Mouse (Mus musculus): ENCODE data around the gene Svs3b.
"Not testable (repeated sequence)": the region's sequence is repeated elsewhere in the genome, so short reads cannot be mapped to it uniquely, and the experiment has no call there.

Svs3b gene

DNA sequence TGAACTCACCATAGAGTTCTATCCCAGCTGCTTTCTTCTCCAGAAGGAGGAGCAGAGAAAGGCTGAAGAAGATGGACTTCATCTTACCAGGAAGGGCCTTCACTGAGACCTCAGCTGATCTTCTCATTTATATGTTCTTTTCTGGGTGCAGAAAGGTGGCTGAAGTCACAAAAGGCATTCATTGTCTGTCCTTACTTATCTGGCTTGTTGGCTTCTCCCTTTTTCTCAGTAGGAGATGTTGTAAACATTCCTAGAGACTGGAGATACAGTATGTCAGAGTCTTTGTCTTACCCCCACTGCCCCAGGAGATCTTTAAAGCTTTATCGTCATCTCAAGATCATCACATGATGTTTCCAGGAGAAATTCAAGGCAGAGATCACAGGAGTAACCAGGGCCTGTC lies at the start of gene Svs3b:
TSS of gene Svs3b (minus strand) at position 101 of the 400 bp plus-strand sequence.
- DNase-seq (ENCODE audit: low read depth, low spot score), result not testable (repeated sequence)

DNA sequence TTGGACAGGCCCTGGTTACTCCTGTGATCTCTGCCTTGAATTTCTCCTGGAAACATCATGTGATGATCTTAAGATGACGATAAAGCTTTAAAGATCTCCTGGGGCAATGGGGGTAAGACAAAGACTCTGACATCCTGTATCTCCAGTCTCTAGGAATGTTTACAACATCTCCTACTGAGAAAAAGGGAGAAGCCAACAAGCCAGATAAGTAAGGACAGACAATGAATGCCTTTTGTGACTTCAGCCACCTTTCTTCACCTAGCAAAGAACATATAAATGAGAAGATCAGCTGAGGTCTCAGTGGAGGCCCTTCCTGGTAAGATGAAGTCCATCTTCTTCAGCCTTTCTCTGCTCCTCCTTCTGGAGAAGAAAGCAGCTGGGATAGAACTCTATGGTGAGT lies 32.5 kb upstream of the Svs3b start, which contains the start of gene Svs3a:
TSS of gene Svs3a (plus strand) at position 301 of the 400 bp plus-strand sequence.
- DNase-seq (ENCODE audit: low read depth, low spot score), result not testable (repeated sequence)

DNA sequence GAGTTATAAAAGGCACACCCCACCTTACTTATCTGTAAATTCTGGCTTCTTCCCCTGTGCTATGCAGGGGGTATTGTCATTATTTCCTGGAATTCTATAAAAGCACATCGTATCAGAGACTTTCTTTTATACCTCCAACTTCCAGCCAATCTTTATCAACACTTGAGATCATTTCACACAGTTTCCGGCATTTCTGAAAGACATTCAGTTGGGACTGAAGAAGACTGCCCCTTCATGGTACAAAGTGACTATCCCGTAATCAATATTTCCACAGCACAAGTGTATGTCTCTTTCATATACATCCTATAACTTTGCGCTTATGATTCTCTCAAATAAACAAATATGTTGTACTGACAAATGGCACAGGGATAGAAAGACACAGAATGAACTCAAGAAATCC lies 21.9 kb upstream of the Svs3b start, which contains the start of gene Svs4:
TSS of gene Svs4 (minus strand) at position 101 of the 400 bp plus-strand sequence.
- DNase-seq (ENCODE audit: low read depth, low spot score), result no peak

DNA sequence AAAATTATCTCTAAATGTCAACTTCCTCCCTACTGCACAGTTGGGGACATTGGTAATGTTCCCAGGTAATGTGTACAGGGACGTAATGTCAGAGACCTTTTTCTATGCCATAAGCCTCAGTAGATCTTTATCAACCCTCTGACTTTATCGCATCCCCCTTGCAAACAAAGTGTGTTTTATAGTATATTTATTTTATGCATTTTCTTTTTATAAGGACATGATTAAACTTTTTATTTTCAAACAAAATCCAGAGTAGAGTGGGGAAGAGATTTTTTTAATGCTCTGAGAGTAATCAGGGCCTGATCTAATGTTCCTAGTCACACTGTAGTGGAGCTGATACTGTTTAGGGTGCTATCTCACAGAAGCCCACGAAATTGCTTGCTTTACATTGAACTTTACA lies 18.1 kb downstream of the Svs3b start, which contains the start of gene Svs2:
TSS of gene Svs2 (minus strand) at position 101 of the 400 bp plus-strand sequence.
- DNase-seq (ENCODE audit: low read depth, low spot score), result no peak

DNA sequence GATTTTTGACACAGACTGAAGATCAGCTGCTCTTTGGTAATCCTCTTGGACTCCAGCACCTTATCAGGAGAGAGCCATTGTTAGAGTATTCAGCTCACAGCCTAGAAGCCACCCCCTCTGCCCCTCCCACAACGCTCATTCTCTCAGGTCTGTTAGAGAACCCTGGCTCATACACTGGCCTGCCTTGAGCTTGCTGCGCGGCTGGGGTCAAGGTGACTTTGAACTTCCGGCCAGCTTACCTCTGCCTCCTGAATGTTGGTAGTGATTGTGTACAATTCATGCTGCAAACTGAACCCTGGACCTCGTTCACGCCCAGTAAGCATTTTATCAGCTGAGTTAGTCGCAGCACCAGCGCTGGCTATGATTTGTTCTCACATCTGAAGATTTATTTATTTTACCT lies 23.8 kb downstream of the Svs3b start:
- no peak for DNase-seq (ENCODE audit: low read depth, low spot score)

DNA sequence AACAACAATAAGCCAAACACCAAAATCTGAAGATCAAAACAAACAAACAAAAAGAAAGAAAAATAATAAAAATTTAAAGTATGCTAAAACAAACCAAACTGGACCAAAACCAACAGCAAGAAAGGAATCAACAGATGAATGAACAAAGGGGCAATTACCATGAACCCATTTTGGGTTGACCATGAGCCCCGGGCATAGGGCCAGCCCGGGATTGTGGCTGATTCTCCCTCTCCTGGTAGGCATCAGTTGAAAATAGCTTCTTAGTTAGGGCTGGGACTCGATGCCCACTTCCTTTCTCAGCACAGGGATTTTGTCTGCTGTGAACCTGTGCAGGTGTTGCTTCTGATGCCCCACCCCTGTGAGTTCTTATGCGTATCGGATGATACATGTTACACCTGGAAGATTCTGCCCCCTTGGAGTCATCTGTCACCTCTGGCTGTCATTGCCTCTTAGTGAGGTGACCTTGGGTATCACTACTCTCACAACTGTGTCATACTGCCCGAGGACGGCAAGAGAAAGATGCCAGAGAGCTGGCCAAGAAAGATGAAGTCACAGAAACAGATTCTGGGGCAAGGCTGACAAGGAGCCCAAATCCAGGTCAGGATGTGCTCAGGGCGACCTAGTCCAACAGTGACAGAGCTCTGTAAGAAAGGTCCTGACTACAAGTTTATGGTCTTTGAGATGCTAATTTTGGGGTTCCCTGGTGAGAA lies 27.9 kb downstream of the Svs3b start:
- DNase-seq (ENCODE audit: low read depth, low spot score), result no peak

DNA sequence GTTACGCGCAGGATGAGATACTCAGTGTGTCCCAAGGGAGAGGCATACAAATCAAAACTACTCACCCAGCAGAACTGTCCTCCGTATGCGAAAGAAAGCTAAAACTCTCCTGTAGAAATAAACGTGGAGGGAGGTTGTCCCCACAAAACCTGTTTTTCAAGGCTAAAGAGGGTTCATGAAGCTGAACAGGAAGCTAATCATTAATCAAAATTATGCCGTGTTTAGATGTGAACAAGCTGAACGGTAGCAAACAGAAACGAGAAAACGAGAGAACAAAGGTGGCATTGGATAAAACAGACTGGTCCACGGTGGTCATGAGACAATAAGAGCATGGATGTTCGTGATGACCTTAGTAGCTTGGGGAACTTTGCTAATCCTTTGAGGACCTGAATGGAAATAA lies 34.9 kb downstream of the Svs3b start, which contains the start of gene Wfdc15b:
TSS of gene Wfdc15b (minus strand) at position 139 of the 400 bp plus-strand sequence.
- DNase-seq (ENCODE audit: low read depth, low spot score), result no peak

DNA sequence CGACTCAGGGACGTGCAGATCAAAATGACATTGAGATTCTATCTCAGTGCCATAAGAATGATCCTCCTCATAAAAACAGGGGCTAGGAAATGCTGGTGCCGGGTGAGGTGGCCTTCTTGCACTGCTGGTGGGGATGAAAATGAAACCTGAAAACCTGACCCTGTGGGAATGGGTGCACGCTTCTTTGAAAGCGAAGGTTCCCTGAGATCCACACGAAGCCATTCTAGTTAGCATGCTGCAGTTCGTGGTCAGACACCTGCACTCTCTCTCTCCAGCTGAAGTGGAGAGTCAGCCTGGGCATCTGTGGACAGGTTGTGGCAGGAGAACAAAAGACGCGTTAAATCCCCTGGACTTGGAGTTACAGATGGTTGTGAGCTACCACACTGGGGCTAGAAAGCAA lies 37.1 kb downstream of the Svs3b start:
- DNase-seq (ENCODE audit: low read depth, low spot score), result no peak

DNA sequence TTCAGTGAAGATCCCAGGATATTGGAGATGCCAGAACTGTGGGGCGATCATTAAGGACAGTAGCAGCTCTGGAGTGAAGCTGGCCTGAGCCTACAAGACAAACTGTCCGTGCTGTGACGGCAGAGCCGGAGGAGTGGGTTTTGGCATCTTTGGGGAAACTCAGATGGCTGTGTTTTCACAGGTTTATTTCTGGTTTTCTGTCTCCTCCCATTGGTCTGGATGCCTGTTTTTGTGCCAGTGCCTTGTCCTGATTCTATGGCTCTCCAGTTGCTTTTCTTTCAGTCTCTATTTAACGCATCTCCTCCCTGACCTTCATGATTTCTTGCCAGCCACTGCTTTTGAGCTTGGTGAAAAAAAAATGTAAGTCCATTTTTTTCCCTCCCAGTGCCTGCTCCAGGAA lies 43.7 kb downstream of the Svs3b start:
- no peak for DNase-seq (ENCODE audit: low read depth, low spot score)

DNA sequence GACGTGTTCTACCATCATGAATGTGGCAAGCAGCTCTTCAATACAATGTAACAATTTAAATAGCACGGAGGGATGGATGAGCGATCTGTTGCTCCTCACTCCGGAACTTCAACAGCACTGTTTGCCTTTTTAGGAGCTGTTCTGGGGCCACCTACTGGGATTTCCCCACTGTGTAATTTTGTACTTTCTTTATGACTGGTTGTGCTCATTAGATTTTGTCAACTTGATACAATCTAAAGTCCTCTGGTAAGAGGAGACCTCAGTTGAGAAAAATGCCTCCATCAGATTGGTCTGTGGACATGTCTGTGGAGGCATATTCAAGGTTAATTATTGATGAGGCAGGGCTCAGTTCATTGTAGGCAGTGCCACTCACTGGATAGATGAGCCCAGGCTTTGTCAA lies 45.5 kb downstream of the Svs3b start:
- DNase-seq (ENCODE audit: low read depth, low spot score), result no peak

DNA sequence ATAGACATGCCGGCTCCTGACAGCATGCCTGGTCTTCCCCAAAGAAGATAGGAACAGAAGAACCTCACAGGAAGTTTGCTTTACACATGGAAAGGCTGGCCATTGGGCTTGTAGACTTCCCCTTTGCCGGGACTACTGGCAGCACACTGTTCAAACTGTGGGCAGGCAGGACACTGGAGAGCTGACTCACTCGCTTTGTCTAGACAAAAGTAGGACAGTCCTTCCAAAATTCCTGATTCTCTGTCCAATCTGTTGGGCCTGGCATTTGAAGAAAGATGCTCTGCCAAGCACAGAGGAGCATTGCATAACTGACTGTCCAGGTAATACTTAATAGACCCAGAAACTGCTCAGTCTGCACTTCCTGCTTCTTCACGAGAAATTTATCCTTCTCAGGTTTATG lies 49.8 kb downstream of the Svs3b start:
- DNase-seq (ENCODE audit: low read depth, low spot score), result no peak

DNA sequence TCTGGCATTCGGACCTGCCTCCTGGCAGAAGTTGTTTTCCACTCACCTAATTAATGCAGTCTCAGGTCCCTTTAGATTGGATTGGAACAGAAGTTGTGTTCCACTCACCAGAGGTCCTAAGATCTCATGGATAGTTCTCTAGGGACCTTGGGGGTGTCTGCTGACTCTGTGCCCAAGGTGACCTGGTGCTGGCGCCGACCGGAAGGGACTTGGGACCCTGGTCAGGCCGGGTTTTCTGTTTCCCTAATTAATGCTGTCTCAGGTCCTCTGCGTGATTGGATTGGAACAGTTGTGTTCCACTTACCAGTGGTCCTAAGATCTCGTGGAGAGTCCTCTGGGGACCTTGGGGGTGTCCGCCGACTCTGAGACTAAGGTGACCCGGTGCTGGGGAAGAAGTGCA lies 50.4 kb downstream of the Svs3b start:
- DNase-seq (ENCODE audit: low read depth, low spot score), result not testable (repeated sequence)

All from skeletal muscle tissue, adult 2 months (tissue).